Mouse (Mus musculus): Measurements from ENCODE around the gene Erbb4. TPM values are rescaled to one million over a fixed set of nuclear protein-coding genes. Genes with fewer than 3 reads are reported as not detected.

The Erbb4 gene
- polyA plus RNA-seq, 1 experiment = 0.11 TPM

DNA sequence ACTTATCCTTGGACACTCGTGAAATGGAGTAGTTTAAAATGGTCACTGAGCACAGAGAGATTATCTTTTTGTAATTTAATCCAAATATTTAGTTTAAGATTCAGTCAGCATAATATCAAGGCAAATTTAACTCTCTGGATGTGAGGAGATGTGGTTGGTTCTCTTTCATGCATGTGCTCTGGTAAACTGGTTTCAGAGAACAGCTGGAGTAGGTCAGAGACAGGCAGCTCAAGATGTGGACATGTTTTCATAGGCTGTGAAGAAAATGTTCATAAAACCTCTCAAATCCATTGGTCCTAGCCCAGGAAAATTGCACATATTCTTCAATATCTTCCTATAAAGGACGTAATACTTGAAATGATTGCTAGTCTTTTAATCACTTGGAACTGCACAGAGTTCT lies 590.0 kb downstream of the Erbb4 start:
- DNase-seq (ENCODE audit: low read depth) = no peak

DNA sequence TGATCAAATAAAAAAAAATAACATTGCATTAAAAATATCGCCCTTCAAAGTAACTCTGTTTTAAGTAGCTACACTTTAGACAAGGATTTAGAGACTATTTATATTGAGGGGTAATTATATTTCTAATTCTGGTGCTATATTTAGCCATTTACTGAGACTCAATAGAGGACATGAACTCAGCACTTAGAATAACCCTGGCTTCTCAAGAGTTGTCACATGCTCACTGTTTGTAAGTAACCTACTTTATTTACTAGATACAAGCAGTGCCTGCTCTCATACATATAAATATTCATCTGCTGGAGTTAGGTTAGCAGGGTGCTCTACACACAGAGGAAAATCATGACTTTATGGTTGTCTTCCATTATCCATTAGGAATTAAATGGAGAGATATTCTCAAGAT lies 604.0 kb downstream of the Erbb4 start:
- no peak for DNase-seq (ENCODE audit: low read depth)

DNA sequence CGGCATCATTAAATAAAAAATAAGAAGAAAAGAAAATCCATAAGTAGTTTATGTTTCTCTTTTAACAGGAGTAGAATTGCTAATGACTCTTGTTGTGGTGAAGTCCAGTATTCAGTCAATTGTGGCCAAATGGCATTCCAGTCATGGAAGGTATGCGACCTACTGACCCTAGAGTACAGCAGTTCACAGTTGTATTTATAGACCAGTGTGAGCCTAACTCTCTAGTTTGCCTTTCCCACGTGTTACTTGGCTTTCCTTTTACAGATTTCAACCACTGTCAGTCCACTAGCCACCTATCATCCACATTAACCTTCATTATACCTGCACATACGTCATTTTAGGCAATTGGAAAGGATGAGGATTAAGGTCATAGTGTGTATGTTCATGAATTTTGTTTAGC lies 606.3 kb downstream of the Erbb4 start:
- DNase-seq (ENCODE audit: low read depth) = no peak

DNA sequence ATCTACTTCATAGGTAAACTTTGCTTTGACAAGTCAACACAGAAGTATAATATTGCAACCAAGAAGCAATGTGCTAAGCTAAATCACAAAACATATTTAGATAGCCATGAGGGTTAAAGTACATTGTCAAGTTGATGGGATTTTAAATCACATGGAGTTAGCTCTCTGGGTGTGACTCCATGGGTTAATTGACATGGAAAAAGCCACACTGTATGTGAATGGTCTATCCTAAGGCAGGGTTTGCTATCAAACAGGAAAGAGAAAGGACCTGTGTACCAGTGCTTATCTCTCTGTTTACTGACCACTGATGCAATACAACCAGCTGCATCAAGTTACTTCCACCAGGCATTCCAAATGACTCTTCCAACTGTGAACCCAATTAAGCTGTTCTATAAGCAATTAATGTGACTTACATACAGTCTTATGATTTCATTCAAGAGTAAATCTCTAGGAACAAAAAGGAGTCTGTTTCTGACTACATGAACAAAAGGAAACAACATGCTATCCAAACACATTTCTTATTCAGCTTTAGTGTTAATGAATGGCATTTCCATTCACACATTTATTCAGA lies 641.4 kb downstream of the Erbb4 start:
- no peak for DNase-seq (ENCODE audit: low read depth)

DNA sequence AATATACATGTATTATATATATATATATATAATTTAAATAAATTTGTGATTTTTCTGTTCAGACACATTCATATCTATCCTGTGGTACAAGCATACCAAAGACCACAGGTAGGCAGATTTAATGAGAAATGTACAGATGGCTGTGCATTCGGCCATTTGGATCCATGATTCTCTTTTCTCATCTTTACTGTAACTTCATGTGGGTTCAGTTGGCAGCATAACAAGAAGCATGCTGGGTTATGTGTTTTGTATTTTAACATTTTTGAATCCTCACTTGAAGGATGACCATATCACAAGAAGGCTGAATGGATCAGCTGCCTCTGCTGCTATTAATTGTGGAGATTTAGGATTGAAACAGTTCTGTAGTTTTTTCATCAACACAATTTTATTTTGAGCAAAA lies 656.6 kb downstream of the Erbb4 start:
- no peak for DNase-seq (ENCODE audit: low read depth)

DNA sequence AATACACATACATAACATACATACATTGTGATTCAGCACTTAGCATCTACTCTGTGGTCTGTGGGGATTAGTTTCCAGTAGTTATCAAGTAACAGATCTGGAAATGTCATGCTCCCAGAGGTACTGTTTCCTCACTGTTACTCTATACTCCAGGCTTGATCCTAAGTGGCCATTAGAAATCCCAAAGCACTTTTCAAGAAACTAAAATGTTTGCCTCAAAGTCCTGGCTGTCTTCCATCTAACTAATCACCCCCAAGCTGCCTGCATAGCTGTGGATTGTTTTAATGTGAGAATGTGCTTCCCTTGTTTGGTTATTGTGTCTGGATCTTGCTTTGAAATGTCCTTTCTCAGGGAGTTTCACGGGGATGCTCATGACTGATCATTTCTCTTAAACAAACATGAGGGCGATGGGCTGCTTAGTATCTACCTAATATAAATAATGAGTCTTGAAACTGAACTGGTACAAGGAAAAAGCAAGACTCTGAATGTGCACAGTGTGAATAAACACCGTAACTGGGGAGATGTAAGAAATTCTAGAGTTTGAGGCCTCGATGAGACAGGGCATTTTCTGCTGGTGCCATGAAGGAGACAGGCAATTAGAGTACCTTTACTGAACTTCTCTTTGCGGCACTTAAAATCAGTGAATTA lies 683.4 kb downstream of the Erbb4 start:
- DNase-seq (ENCODE audit: low read depth) = no peak

DNA sequence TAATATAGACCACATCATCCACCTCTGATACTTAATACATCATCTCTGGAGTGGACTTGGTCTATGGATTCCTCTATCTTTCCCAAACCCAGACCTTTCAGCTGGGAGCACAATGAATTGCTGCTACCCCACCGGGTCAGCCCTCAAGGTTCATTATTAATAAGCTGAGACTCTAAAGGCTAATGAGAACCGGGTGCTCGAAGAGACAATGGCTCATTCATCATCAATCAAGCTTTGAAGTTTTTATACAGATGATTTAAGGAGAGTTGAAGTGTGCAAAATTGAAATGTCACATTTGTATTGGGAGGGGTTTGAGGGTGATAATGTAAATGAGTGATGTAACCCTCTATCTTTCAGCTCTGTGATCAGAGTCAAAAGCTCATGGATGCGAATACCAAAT lies 706.7 kb downstream of the Erbb4 start:
- no peak for DNase-seq (ENCODE audit: low read depth)

DNA sequence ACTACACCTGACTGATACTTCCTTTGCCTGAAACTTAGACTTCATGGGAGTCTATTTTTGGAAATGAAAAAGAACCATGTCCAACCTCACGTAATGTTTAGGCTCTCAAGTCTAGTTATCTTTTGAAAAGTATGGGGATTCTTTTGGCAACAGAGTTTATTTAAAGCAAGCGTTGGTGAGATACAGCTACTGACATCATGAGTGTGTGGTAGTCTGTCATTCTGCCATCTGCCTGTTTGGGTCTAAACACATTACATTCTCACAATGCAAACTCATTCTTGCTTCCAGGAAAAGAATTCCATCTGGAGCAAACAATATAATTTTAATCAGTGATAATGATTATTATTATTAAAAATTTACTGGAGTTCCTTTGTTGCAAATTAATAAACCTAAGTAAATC lies 736.3 kb downstream of the Erbb4 start:
- DNase-seq (ENCODE audit: low read depth) = no peak

DNA sequence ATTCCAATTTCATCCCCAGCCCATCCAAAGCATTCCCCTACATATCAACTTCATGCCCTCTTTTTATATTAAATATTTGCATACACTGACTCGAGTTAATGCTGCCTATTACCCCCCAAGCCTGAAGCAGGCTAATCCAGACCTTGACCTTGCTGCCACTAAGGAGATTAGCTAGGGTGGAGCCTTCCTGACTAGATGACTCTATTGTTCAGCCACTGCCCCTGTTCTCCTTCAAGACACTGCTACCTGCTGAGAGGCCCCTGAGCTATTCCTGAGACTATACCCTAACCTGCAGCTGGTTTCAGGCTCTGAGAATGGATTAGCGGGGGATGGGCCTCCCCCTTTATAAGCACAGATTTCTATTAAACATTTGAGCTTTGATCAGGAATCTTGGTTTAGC lies 774.1 kb downstream of the Erbb4 start:
- DNase-seq (ENCODE audit: low read depth) = no peak

DNA sequence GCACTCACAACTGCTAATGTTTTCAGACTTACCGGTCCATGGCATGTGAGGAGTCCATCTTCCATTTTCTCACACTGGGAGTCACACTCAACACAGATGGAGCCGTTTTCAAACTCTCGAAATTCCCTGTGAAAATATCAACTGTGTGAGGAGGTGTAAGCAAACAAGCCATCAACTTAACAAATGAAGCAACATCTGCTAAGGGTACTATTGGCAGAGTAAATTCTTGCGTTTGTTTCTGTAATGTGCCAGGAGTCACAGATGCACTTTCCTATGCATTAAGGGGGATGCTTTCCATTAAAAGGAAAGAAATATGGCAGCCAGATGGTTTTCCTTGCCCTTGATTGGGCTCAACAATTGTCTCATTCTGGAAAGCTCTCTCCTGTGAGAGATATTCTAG lies 802.0 kb downstream of the Erbb4 start:
- no peak for DNase-seq (ENCODE audit: low read depth)

DNA sequence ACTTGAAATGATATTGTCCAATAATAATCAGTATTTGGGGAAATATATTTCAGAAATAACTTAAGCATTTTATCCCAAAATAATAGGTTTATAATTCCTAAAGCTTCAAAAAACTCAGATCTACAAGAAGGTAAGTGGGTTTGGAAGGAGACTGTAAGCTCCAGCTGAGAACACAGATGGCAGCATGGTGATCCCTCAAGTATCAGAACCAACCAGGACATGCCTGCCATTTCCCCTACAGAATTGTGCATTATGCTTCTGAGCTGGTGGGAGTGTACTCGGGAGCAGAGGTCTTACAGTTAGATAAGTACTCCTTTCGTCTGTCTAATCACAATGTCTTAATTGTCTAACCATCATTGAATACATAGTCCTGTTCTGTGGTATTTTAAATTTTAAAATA lies 823.4 kb downstream of the Erbb4 start:
- DNase-seq (ENCODE audit: low read depth) = no peak

DNA sequence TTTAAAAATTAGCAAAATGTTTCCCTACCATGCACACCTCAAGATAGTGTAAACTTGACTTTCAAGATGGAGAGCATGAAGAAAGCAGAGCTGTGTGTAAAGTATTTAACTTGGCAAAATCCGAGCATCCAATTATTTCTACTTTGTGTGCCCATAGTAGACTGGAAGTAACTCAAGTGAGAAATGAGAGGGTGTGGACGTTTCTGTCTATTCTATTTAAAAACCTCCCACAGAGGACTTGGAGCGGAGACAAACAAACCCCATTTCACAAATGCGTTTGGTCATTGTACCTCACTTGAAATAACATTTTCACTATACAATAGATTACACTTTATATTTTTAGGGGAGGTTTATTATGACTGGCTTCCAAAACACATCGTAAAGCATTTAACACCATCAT lies 832.0 kb downstream of the Erbb4 start:
- no peak for DNase-seq (ENCODE audit: low read depth)

DNA sequence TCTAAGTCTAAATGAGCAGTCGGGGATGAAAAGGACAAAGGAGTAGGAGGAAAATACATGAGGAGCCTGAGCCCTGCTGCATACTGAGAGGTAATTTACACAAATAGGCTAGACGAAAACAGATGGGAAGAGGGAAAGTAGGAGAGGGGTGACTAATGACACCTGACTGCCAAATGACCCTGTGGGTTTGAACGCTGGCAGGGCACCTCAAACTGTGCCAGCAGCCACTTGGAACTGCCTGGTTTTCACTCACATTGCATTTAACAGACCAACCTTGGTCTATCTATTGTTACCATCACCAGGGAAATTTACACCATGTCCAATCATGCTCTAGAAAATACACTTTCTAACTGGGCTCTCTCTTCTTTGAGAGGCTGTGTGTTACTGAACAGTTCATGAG lies 929.3 kb downstream of the Erbb4 start:
- no peak for DNase-seq (ENCODE audit: low read depth)

DNA sequence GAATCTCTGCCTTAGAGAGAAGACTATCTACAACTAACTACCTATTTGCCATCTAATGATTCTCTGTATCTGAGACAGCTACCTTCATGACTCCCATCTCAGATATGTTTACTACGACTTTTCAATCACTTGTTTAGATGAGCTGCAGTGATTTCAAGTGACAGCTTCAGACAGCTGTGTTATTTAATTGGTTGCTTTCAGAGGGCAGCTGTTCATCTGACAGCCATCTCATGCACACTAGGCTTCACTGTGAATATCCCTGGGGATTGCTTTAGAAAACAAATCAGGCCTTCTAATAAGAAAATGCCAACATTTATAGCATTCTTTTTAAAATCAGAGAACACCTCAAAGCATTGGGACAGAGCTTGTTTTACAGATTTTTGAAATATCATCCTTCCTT lies 952.6 kb downstream of the Erbb4 start:
- no peak for DNase-seq (ENCODE audit: low read depth)

DNA sequence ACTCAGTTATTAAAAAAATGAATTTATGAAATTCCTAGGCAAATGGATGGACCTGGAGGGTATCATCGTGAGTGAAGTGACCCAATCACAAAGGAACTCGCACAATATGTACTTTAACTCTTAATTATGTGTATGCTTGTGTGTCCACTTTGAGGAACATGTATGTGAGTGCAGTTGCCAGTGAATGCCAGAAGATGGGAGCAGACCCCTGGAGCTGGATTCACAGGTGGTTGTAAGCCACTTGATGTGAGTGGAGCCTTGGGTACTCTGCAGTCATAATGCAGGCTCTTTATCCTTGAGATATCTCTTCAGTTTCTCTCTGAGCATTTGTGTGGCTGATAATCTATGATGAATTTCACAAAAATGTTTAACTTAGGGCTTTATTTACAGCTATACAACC lies 957.3 kb downstream of the Erbb4 start:
- no peak for DNase-seq (ENCODE audit: low read depth)

DNA sequence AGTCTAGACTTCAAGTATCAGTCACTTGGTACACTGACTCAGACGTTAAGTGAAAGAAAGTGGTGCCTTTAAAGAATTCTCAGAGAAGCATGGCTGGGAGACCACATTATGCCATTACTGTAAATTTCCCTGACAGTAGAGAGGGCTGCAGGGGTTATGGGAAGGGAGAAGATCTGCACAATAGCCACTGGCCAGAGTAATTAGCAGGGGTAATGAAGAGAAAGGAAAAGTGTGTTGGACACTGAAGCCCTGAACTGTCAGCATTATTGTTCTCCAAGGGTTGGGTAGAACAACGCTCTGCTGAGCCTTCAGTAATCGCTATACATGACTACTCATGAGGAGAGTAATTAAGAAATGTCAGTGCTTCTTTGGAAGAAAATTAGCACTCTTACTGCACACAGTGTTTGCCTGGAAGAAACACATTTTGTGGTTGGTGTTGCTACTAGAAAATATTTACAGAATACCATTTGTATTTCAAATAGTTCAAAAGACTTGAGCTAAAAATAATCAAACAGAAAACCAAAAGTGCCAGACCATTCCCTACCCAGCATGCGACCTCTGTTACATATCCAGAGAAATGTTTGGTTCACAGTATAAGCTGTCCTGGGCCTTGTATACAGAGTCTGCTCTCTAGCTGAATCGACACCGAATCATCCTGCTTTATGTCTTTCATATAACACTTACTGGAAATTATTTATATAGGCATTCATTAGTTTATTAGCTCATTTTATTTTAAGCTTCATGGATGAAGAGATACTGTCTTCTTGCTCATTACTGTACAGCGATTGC lies 965.1 kb downstream of the Erbb4 start:
- DNase-seq (ENCODE audit: low read depth) = no peak

DNA sequence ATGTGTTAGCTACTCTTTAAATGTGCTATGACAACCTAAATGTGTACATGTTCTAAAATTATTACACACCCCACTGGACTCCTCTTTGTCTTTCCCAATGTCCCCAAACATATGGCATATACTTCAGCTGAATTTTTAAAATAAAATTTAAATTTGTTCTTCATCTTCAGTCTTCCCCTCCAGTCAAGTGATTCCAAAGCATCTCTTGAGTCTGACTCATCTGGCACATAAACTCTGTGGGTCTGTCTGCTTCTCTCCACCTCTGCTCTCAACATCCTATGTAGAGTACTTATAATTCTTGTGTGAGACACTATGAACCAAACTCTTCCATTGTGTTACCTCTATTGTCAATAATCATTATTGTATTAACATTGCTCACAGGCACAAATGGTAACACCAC lies 972.9 kb downstream of the Erbb4 start:
- no peak for DNase-seq (ENCODE audit: low read depth)

DNA sequence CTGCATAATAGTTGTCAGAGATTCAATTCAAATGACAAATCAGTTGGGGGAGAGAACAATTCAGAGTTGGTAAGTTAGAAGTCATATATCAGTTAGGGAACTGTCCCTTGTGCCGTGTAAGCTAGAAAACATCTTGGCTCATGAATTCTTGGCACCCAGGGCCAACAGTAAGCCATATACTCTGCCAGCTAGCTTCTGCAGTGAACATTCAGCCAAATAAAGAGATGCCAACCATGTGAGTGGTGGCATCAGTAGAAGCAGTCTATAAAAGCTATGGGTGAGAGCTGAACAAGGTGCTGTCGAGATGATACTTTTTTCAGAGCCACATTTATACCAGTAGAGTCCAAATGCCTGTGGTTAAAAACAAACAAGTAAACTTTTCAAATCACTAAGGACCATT lies 973.4 kb downstream of the Erbb4 start:
- no peak for DNase-seq (ENCODE audit: low read depth)

DNA sequence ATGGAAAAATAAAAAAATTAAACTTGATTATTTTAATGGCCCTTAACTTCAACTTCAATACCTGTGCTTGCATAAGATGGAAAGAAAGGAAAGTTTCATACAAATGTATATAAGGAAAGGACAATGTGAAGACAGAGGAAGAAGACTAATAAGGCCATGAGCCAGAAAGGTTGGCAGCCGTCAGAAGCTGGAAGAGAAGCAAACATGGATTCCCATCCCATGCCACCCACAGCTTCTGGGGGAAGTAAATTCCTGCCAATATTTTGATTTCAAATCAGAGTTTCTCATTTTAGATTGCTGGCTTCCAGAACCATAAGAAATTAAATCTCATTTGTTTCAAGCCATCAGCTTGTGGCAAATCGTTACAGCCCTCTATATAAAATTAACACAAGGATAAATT lies 984.3 kb downstream of the Erbb4 start:
- no peak for DNase-seq (ENCODE audit: low read depth)

DNA sequence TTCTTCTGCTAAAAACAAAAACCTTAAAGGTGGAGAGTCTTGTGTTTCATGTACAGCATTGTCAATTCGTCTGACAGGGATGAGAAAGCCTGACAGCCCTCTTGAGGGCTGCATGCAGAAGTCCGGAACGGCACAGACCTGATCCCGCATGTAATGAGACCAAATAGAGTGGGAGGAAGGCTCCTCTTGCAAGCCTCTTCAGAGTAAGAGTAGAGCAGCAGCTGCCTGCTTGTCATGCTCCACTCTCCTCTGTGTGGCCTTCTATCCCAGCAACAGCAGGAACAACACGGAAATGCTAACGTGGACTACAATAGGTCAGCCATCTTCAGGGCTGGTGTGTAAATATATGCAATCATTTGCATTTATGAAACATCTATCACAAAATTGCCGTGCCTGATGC lies 987.5 kb downstream of the Erbb4 start:
- no peak for DNase-seq (ENCODE audit: low read depth)

DNA sequence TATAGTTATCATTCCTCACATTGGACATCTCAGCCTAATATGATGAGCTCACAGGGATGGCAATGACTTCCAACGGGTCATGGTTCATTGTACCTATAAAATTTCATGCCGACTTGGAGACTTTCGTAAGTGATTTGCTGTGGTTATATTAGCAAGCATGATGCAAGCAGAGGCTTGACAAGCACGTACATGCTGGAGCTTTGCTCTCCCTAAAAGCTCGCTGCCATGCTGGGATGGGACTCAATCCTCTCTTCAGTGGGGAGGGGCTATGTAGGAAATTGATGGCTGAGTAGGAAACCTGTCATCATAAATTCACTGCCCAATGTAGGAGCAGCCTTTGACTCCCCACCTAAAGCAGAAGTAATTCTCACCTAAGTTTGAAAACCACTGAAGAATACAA lies 992.1 kb downstream of the Erbb4 start:
- DNase-seq (ENCODE audit: low read depth) = no peak

DNA sequence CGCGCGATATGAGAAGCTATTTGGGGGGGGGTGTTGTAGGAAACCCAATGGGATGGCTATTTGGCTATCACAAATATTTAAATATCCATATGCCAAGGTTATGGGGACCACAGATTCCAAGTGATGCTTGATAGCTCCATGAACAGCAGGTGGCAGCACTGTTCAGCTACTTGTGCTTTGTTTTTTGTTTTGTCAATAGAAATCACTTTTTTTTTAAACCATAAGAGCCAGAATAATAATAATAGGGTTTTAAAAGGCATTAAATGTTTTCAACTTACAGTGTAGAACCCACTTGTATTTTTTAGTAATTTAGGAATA lies 1001.4 kb downstream of the Erbb4 start:
- no peak for DNase-seq (ENCODE audit: low read depth)

DNA sequence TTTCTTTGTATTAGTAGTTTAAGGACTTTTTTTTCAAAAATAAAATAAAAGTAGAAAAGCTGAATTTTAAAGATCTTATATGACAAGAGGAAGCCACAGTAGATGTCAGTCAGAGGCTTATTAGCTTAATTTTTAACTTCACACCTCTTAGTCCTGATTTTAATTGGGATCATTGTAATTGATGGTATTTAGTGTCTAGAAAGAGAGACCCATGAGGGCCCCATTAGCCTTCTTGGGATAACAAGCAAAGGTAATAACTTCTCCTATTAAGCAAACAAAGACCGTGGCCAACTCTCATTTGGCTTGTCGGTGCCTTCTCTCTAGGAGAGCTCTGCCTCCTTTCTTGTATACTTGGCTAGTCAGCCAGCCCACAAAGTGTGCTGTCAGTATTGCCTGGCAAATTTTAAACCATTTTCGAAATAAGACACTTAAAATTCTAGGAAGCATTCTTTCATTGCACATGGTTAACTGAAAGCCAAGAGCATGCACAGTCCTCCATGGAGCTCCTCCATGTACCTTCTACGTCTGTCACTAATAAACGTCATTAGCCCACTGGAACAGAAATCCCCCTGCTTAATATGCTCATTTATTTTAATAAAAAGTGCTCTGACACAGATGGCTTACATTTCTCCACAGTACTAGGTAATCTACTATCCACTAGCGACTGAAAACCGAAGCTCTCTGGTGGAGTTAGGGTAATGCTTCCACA lies 1001.9 kb downstream of the Erbb4 start:
- DNase-seq (ENCODE audit: low read depth) = no peak

Data from gonadal fat pad, adult 2 months (tissue).